Mouse (Mus musculus): ENCODE results near the gene Gm13275. TPM values are rescaled to one million over a fixed set of nuclear protein-coding genes. Genes with fewer than 3 reads are reported as not detected.
A peak's percentile ranks its signal among the peaks of the same experiment; 100 is the strongest.
"Not testable (repeated sequence)": the region's sequence is repeated elsewhere in the genome, so short reads cannot be mapped to it uniquely, and the experiment has no call there.

The Gm13275 gene
- total and polyA plus RNA-seq, 2 experiments from 2014 or later = not detected

GRCm38 (mm10) chr4:88760431-88760830 lies 33.9 kb upstream of the Gm13275 start:
- H3K4me1 ChIP-seq (ENCODE audit: control insufficient read depth, insufficient read depth); H3K27me3 ChIP-seq (ENCODE audit: control insufficient read depth, insufficient read depth, low read length); H3K9ac ChIP-seq (replicated peaks; ENCODE audit: low read depth, low read length); ATAC-seq (ENCODE audit: insufficient read depth, low read depth); H3K9me3 ChIP-seq (replicated peaks; ENCODE audit: control insufficient read depth, low read length); H3K36me3 ChIP-seq (replicated peaks; ENCODE audit: control insufficient read depth, insufficient read depth, low read length): not testable (repeated sequence)
- Histone ChIP-seq H3K4me3 (ENCODE audit: low read depth, low read length) (peak overlapping the region; percentile 37), H3K27ac (ENCODE audit: low read depth) (peak overlapping the region; percentile 78; the same call in 1 of the 2 replicates), H3K4me2 (ENCODE audit: low read depth, low read length) (peak overlapping the region; percentile 37)
- peak; percentile 66 for TF ChIP-seq CTCF (IDR thresholded peaks at IDR 0.05; ENCODE audit: low read depth)
- DNase-seq (ENCODE audit: low spot score) = peak; percentile 83
- WGBS = under 1% methylated on average over 23 of the region's 28 CpGs

DNA sequence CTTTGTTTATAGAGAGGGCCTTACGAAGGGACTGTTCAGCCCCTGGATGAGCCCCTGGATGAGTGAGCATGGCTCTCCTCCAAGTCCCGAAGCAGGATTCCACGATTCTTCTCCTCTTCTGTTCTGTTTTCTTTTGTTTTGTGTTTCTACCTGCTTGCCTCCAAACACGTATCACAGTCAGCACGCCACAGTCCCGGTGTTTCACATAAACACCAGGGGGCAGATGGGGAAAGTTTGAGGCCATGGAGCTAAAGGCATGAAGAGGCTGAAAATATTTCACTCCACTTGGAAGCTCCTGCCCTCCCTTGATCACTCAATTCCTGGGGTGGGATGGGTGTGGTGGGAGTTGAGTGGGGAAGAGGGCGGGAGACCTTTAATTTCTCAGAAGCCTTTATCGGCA lies 32.5 kb upstream of the Gm13275 start:
- H3K4me1 ChIP-seq (ENCODE audit: control insufficient read depth, insufficient read depth); ATAC-seq (ENCODE audit: insufficient read depth, low read depth); H3K9ac ChIP-seq (replicated peaks; ENCODE audit: low read depth, low read length); H3K4me2 ChIP-seq (ENCODE audit: low read depth, low read length); DNase-seq (ENCODE audit: low spot score); H3K36me3 ChIP-seq (replicated peaks; ENCODE audit: control insufficient read depth, insufficient read depth, low read length); H3K27me3 ChIP-seq (ENCODE audit: control insufficient read depth, insufficient read depth, low read length); H3K4me3 ChIP-seq (ENCODE audit: low read depth, low read length); H3K27ac ChIP-seq (ENCODE audit: low read depth); H3K9me3 ChIP-seq (replicated peaks; ENCODE audit: control insufficient read depth, low read length): not testable (repeated sequence)
- whole genome bisulfite sequencing = 63% methylated on average over 6 of the region's 8 CpGs

GRCm38 (mm10) chr4:88762341-88762740 lies 31.9 kb upstream of the Gm13275 start:
- H3K4me3 ChIP-seq (ENCODE audit: low read depth, low read length); DNase-seq (ENCODE audit: low spot score); H3K9ac ChIP-seq (replicated peaks; ENCODE audit: low read depth, low read length); ATAC-seq (ENCODE audit: insufficient read depth, low read depth); H3K4me1 ChIP-seq (ENCODE audit: control insufficient read depth, insufficient read depth); H3K36me3 ChIP-seq (replicated peaks; ENCODE audit: control insufficient read depth, insufficient read depth, low read length); H3K9me3 ChIP-seq (replicated peaks; ENCODE audit: control insufficient read depth, low read length); H3K4me2 ChIP-seq (ENCODE audit: low read depth, low read length); H3K27ac ChIP-seq (ENCODE audit: low read depth); H3K27me3 ChIP-seq (ENCODE audit: control insufficient read depth, insufficient read depth, low read length): not testable (repeated sequence)
- 45% methylated on average over 8 of the region's 9 CpGs for WGBS

DNA sequence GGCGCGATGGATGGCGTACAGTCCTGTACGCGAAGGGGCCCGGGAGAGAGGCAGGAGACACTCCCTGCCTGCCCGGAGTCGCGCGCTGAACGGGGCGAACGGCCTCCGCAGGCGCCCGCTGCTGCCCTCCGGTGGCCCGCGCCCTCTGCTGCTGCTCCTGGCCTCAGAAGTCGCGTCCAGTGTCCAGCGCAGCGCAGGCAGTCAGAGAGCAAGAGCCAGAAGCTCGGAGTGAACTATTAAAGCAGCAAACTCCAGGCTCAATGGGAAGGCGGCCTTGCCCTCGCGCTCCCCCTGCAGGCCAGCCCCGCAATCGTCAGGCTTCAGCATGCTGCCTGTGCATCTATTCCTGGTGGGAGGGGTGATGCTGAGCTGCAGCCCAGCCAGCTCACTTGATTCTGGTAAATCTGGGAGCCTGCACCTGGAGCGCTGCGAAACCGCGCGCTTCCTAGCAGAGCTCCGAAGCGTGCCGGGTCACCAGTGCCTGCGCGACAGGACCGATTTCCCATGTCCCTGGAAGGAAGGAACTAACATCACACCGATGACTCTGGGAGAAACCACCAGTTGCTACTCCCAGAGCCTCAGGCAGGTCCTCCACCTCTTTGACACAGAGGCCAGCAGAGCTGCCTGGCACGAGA lies 30.8 kb upstream of the Gm13275 start:
- 3% methylated on average over 22 of the region's 42 CpGs for WGBS
- Histone ChIP-seq H3K4me2 (ENCODE audit: low read depth, low read length) (peak overlapping the region; percentile 28; the same call in 1 of the 2 replicates), H3K4me3 (ENCODE audit: low read depth, low read length) (peak overlapping the region; percentile 27), H3K27ac (ENCODE audit: low read depth) (peak overlapping the region; percentile 61; the same call in 1 of the 2 replicates)
- H3K9ac ChIP-seq (replicated peaks; ENCODE audit: low read depth, low read length); H3K36me3 ChIP-seq (replicated peaks; ENCODE audit: control insufficient read depth, insufficient read depth, low read length); H3K27me3 ChIP-seq (ENCODE audit: control insufficient read depth, insufficient read depth, low read length); H3K9me3 ChIP-seq (replicated peaks; ENCODE audit: control insufficient read depth, low read length); ATAC-seq (ENCODE audit: insufficient read depth, low read depth); H3K4me1 ChIP-seq (ENCODE audit: control insufficient read depth, insufficient read depth): not testable (repeated sequence)
- DNase-seq (ENCODE audit: low spot score) = peak; percentile 88
- peak; percentile 49 for TF ChIP-seq CTCF (IDR thresholded peaks at IDR 0.05; ENCODE audit: low read depth)

GRCm38 (mm10) chr4:88773534-88773933 lies 20.8 kb upstream of the Gm13275 start, which contains the start of gene Gm13290:
Gene Gm13290, plus strand, starts transcription at chr4:88773834.
- not testable (repeated sequence) for H3K4me1 ChIP-seq (ENCODE audit: control insufficient read depth, insufficient read depth); ATAC-seq (ENCODE audit: insufficient read depth, low read depth); H3K4me3 ChIP-seq (ENCODE audit: low read depth, low read length); H3K36me3 ChIP-seq (replicated peaks; ENCODE audit: control insufficient read depth, insufficient read depth, low read length); DNase-seq (ENCODE audit: low spot score); H3K4me2 ChIP-seq (ENCODE audit: low read depth, low read length); H3K9me3 ChIP-seq (replicated peaks; ENCODE audit: control insufficient read depth, low read length); H3K27me3 ChIP-seq (ENCODE audit: control insufficient read depth, insufficient read depth, low read length); H3K9ac ChIP-seq (replicated peaks; ENCODE audit: low read depth, low read length); H3K27ac ChIP-seq (ENCODE audit: low read depth)
- no CpG with 5 or more reads among the region's 32 CpGs for WGBS

- not testable (repeated sequence) for H3K9ac ChIP-seq (replicated peaks; ENCODE audit: low read depth, low read length); H3K4me2 ChIP-seq (ENCODE audit: low read depth, low read length); H3K9me3 ChIP-seq (replicated peaks; ENCODE audit: control insufficient read depth, low read length); H3K36me3 ChIP-seq (replicated peaks; ENCODE audit: control insufficient read depth, insufficient read depth, low read length); H3K27me3 ChIP-seq (ENCODE audit: control insufficient read depth, insufficient read depth, low read length); H3K4me1 ChIP-seq (ENCODE audit: control insufficient read depth, insufficient read depth); H3K4me3 ChIP-seq (ENCODE audit: low read depth, low read length); DNase-seq (ENCODE audit: low spot score); H3K27ac ChIP-seq (ENCODE audit: low read depth); ATAC-seq (ENCODE audit: insufficient read depth, low read depth)
- WGBS = no CpG with 5 or more reads among the region's 29 CpGs
Observed at GRCm38 (mm10) chr4:88776622-88777021, 17.7 kb upstream of the Gm13275 start, which contains the start of gene Gm13289. Gene Gm13289, plus strand, starts transcription at chr4:88776922.

DNA sequence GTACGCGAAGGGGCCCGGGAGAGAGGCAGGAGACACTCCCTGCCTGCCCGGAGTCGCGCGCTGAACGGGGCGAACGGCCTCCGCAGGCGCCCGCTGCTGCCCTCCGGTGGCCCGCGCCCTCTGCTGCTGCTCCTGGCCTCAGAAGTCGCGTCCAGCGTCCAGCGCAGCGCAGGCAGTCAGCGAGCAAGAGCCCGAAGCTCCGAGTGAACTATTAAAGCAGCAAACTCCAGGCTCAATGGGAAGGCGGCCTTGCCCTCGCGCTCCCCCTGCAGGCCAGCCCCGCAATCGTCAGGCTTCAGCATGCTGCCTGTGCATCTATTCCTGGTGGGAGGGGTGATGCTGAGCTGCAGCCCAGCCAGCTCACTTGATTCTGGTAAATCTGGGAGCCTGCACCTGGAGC lies 14.7 kb upstream of the Gm13275 start, which contains the start of gene Gm13272:
TSS of gene Gm13272 (plus strand) at position 301 of the 400 bp plus-strand sequence.
- H3K4me3 ChIP-seq (ENCODE audit: low read depth, low read length); H3K4me2 ChIP-seq (ENCODE audit: low read depth, low read length); H3K27me3 ChIP-seq (ENCODE audit: control insufficient read depth, insufficient read depth, low read length); H3K36me3 ChIP-seq (replicated peaks; ENCODE audit: control insufficient read depth, insufficient read depth, low read length); H3K4me1 ChIP-seq (ENCODE audit: control insufficient read depth, insufficient read depth); DNase-seq (ENCODE audit: low spot score); H3K9ac ChIP-seq (replicated peaks; ENCODE audit: low read depth, low read length); H3K9me3 ChIP-seq (replicated peaks; ENCODE audit: control insufficient read depth, low read length); ATAC-seq (ENCODE audit: insufficient read depth, low read depth); H3K27ac ChIP-seq (ENCODE audit: low read depth): not testable (repeated sequence)
- no CpG with 5 or more reads among the region's 29 CpGs for WGBS

- not testable (repeated sequence) for H3K9me3 ChIP-seq (replicated peaks; ENCODE audit: control insufficient read depth, low read length); H3K9ac ChIP-seq (replicated peaks; ENCODE audit: low read depth, low read length); DNase-seq (ENCODE audit: low spot score); H3K27me3 ChIP-seq (ENCODE audit: control insufficient read depth, insufficient read depth, low read length); ATAC-seq (ENCODE audit: insufficient read depth, low read depth); H3K4me2 ChIP-seq (ENCODE audit: low read depth, low read length); H3K4me3 ChIP-seq (ENCODE audit: low read depth, low read length); H3K36me3 ChIP-seq (replicated peaks; ENCODE audit: control insufficient read depth, insufficient read depth, low read length); H3K27ac ChIP-seq (ENCODE audit: low read depth); H3K4me1 ChIP-seq (ENCODE audit: control insufficient read depth, insufficient read depth)
- WGBS = 48% methylated on average over 14 of the region's 18 CpGs
Observed at GRCm38 (mm10) chr4:88780320-88780719, 14.0 kb upstream of the Gm13275 start.
